Mouse (Mus musculus): ENCODE measurements at regions not wholly inside any gene's neighbourhood (a gene's known extent, or its start where the extent isn't known, plus 50 kb on each side); places are given as distances from the start of the nearest gene placed in this dataset.

- TF ChIP-seq CTCF (IDR thresholded peaks at IDR 0.05; ENCODE audit: low read depth), result no peak
- no peak for TF ChIP-seq EP300 (IDR thresholded peaks at IDR 0.05; ENCODE audit: low read depth)
These were observed 50.5 kb upstream of the Tmem132d start for GRCm38 (mm10) chr5:128483441-128483810.

All from liver, embryonic 14.5 days (tissue).